Comparison of ENCODE assay signal across 15 mouse cellular contexts in genomic region chr1:191444467-191444866, GRCm38 (mm10). TPM values are rescaled to one million over a fixed set of nuclear protein-coding genes. Genes with fewer than 3 reads are reported as not detected.
DNase-seq lines count a peak whose midpoint lies in the region; ATAC-seq and TF ChIP-seq lines count a peak whose summit lies in the region.
"Had no signal": no experiment of that assay in that cellular context is flagged by ENCODE, and none has a peak within 500 bp of the region (broad histone marks: within the 10 kb centered on the region; RNA-seq: fewer than 3 reads in every experiment).

No protein-coding gene starts in this region.

- ATAC-seq in Patski = peak; percentile 82
- no peak for ATAC-seq in heart, embryonic 11.5 days (replicated peaks; ENCODE audit: insufficient number of reproducible peaks, low FRiP score, low TSS enrichment)
- ATAC-seq: forebrain, embryonic 14.5 days had no signal

- H3K27me3 ChIP-seq in Patski = no peaks in the 10 kb centered on the region
- no peaks in the 10 kb centered on the region for H3K27me3 ChIP-seq in forebrain, embryonic 10.5 days (ENCODE audit: poor library complexity, severe bottlenecking)
- no peaks in the 10 kb centered on the region for H3K27me3 ChIP-seq in heart, embryonic 11.5 days (ENCODE audit: control insufficient read depth, insufficient read depth, low read length)
- H3K27me3 ChIP-seq: embryonic facial prominence, embryonic 15.5 days; heart, embryonic 13.5 days; limb, embryonic 12.5 days; neural tube, embryonic 12.5 days had no signal

- 81% methylated on average over 1 of the region's 1 CpGs for WGBS in forebrain, embryonic 10.5 days
- 52% methylated on average over 1 of the region's 1 CpGs for WGBS in heart, embryonic 11.5 days (ENCODE audit: insufficient replicate concordance)

- in situ Hi-C loops in Patski (cut with MboI; ENCODE audit: low pct_unique_long_range_greater_than_20kb) = no loop called here

- no peak overlapping the region for H3K4me2 ChIP-seq in heart, embryonic 11.5 days
- H3K4me2 ChIP-seq: embryonic facial prominence, embryonic 15.5 days; heart, embryonic 13.5 days; limb, embryonic 12.5 days; neural tube, embryonic 12.5 days had no signal

- H3K9ac ChIP-seq in heart, embryonic 11.5 days (ENCODE audit: low read depth, low read length) = no peak overlapping the region
- H3K9ac ChIP-seq: embryonic facial prominence, embryonic 15.5 days; heart, embryonic 13.5 days; limb, embryonic 12.5 days; neural tube, embryonic 12.5 days had no signal

- no peaks in the 10 kb centered on the region for H3K36me3 ChIP-seq in forebrain, embryonic 10.5 days (replicated peaks)
- H3K36me3 ChIP-seq in heart, embryonic 11.5 days (ENCODE audit: control insufficient read depth, insufficient read depth, low read length) = no peaks in the 10 kb centered on the region
- H3K36me3 ChIP-seq: embryonic facial prominence, embryonic 15.5 days; heart, embryonic 13.5 days; limb, embryonic 12.5 days; neural tube, embryonic 12.5 days had no signal

- POLR2A ChIA-PET in Patski (lab: Charles Lee) = interaction anchor here (1.2 kb wide), 1 partner anchor 9 kb away, joined by 4 read pairs; no protein-coding TSS in a partner anchor

- peak; percentile 88 for DNase-seq in Patski (ENCODE audit: low read depth, low spot score)
- DNase-seq in kidney, adult 11 months = peak; percentile 80
- peak; percentile 82 for DNase-seq in kidney, postnatal 14 days
- DNase-seq in lung, postnatal 36 days = peak; percentile 70
- DNase-seq in forebrain, embryonic 10.5 days (ENCODE audit: extremely low spot score, low spot score) = no peak
- no peak for DNase-seq in adrenal gland, adult 2 months
- DNase-seq: cerebellum, adult 11-12 months; gastrocnemius, postnatal 25 days had no signal

- CTCF ChIA-PET in Patski (lab: Charles Lee) = interaction anchor here (1.0 kb wide), 1 partner anchor 47 kb away, joined by 3 read pairs; no protein-coding TSS in a partner anchor

- no peak for TF ChIP-seq CTCF in Patski (IDR thresholded peaks at IDR 0.05)

- peaks cover 10% of the 10 kb centered on the region; the same call in 1 of the 2 replicates for H3K4me1 ChIP-seq in forebrain, embryonic 10.5 days
- peaks cover 12% of the 10 kb centered on the region for H3K4me1 ChIP-seq in heart, embryonic 11.5 days (ENCODE audit: control insufficient read depth, insufficient read depth, low read length)
- H3K4me1 ChIP-seq: embryonic facial prominence, embryonic 15.5 days; limb, embryonic 12.5 days; neural tube, embryonic 12.5 days had no signal

- no peak overlapping the region for H3K4me3 ChIP-seq in forebrain, embryonic 10.5 days
- H3K4me3 ChIP-seq in heart, embryonic 11.5 days (ENCODE audit: low read depth, low read length) = no peak overlapping the region
- H3K4me3 ChIP-seq: embryonic facial prominence, embryonic 15.5 days; heart, embryonic 13.5 days; limb, embryonic 12.5 days; megakaryocyte, embryonic 14.5 days; neural tube, embryonic 12.5 days had no signal

- no peak overlapping the region for H3K27ac ChIP-seq in forebrain, embryonic 10.5 days
- no peak overlapping the region for H3K27ac ChIP-seq in heart, embryonic 11.5 days (ENCODE audit: low read depth, low read length)
- H3K27ac ChIP-seq: embryonic facial prominence, embryonic 15.5 days; heart, embryonic 13.5 days; limb, embryonic 12.5 days; neural tube, embryonic 12.5 days had no signal

- no peaks in the 10 kb centered on the region for H3K9me3 ChIP-seq in forebrain, embryonic 10.5 days
- H3K9me3 ChIP-seq in heart, embryonic 11.5 days (replicated peaks; ENCODE audit: control insufficient read depth, low read length) = no peaks in the 10 kb centered on the region
- H3K9me3 ChIP-seq: embryonic facial prominence, embryonic 15.5 days; heart, embryonic 13.5 days; limb, embryonic 12.5 days; neural tube, embryonic 12.5 days had no signal

RNA-seq across cellular contexts. Expression of gene Ppp2r5a, which starts 41.4 kb away (rescaled TPM):
- 83.6 TPM for polyA plus RNA-seq in Patski (2021)
- 9.1 and 9.5 TPM in 2 replicates for polyA plus RNA-seq in forebrain, embryonic 10.5 days (2016; fragmentation: Nextera tagmentation; extraction: Ambion mirVana)
- total RNA-seq in adrenal gland, adult 2 months (2021) = 100 to 1,000 TPM; 212 to 218 TPM
- 93.3 and 162 TPM in 2 replicates for polyA plus RNA-seq in adrenal gland, adult 2 months (2012; rRNA removed)
- 41.1 and 43.4 TPM in 2 replicates for polyA plus RNA-seq in heart, embryonic 11.5 days (2014; fragmentation: Nextera tagmentation; extraction: Ambion mirVana)

Comparison
In these comparisons a context has a peak if more than half of its experiments do, and no peak if none do; other contexts are left out.
1. DNase-seq: peak in Patski (single experiment), kidney, adult 11 months (single experiment), kidney, postnatal 14 days (single experiment) and lung, postnatal 36 days (single experiment); none in forebrain, embryonic 10.5 days (single experiment) and adrenal gland, adult 2 months (single experiment).